Mouse (Mus musculus): ENCODE data around the gene Trit1. TPM values are rescaled to one million over a fixed set of nuclear protein-coding genes. Genes with fewer than 3 reads are reported as not detected.
"Not testable (repeated sequence)": the region's sequence is repeated elsewhere in the genome, so short reads cannot be mapped to it uniquely, and the experiment has no call there.

The Trit1 gene
- polyA plus RNA-seq, 1 experiment: 6.3 TPM

DNA sequence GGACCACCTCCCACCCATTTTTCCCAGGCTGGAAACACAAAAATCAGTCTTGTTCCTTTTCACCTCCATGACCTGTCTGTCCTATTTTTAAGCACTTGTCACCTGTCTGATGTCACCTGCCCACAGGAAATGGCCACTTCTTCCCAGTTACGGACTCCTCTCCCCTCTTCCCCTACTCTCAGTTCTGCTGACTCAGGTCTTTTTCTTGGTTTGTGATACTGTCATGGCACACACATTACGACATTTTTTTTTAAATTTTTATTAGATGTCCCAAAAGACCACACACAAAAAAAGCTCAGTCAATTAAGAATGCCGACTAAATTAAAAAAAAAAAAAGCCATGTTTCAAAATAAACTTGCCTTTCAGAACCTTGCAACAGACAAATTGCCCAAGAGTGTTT is 33.9 kb upstream of the Trit1 start:
- Histone ChIP-seq H3K4me3 (ENCODE audit: insufficient read depth, poor library complexity, severe bottlenecking) (no peak overlapping the region), H3K27me3 (ENCODE audit: control insufficient read depth, insufficient read depth, insufficient read length) (peaks cover 6% of the 10 kb centered on the region), H3ac (ENCODE audit: control insufficient read depth, insufficient read length, low read depth) (no peak overlapping the region), H3K36me3 (ENCODE audit: control insufficient read depth, insufficient read depth) (no peaks in the 10 kb centered on the region), H3K79me3 (ENCODE audit: low read depth) (no peaks in the 10 kb centered on the region), H3K79me2 (ENCODE audit: control insufficient read depth, insufficient read depth) (no peaks in the 10 kb centered on the region)
- TF ChIP-seq CTCF (IDR thresholded peaks at IDR 0.05; ENCODE audit: control insufficient read depth, insufficient read depth, insufficient read length) (no peak), CEBPB (IDR thresholded peaks at IDR 0.05; ENCODE audit: low read depth) (no peak), MAX (IDR thresholded peaks at IDR 0.05) (no peak), MYOG (IDR thresholded peaks at IDR 0.05; ENCODE audit: control insufficient read depth, extremely low read depth, insufficient read length) (no peak), USF1 (IDR thresholded peaks at IDR 0.05; ENCODE audit: low read depth) (no peak), FOSL1 (IDR thresholded peaks at IDR 0.05; ENCODE audit: insufficient read depth, low read length, poor library complexity, severe bottlenecking) (no peak), MYOD1 (IDR thresholded peaks at IDR 0.05; ENCODE audit: control insufficient read depth, insufficient read length, low read depth) (no peak)

DNA sequence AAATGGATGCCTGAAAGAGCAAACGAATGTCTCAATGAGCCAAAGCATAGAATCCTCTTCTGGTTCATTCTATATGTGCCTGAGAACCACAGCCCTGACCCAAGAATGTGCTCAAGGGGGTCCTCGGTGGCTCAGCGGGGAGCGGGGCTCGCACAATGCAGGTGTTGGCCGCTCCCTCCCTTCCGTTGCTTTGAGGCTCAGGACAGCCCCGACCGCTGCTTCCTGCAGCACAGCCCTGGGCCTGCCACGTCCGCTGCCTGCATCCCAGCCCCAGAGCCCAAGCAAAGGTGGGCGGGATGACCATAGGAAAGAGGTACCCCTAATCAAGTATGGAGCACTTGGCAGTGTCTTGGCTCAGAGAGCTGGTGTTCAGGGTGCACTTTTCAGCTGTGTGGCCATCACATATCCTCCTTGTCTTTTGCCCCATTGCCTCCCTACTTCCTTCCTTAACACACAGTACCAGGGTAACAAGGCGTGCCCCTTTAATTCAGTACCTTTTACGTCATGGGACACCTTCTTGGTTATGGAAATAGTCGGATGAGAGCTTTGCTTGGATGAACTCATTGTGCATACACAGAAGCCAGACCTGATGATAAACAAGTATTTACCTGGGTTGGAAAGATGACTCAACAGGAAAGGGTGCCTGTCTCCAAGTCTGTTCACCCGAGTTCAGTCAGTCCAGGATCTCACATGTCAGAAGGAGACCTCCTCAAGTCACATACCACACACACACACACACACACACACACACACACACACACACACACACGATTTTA is 32.7 kb upstream of the Trit1 start:
- Histone ChIP-seq H3K36me3 (ENCODE audit: control insufficient read depth, insufficient read depth) (no peaks in the 10 kb centered on the region), H3K27me3 (ENCODE audit: control insufficient read depth, insufficient read depth, insufficient read length) (peaks cover 6% of the 10 kb centered on the region), H3K79me3 (ENCODE audit: low read depth) (no peaks in the 10 kb centered on the region), H3ac (ENCODE audit: control insufficient read depth, insufficient read length, low read depth) (no peak overlapping the region), H3K4me3 (ENCODE audit: insufficient read depth, poor library complexity, severe bottlenecking) (no peak overlapping the region), H3K79me2 (ENCODE audit: control insufficient read depth, insufficient read depth) (no peaks in the 10 kb centered on the region)
- TF ChIP-seq FOSL1 (IDR thresholded peaks at IDR 0.05; ENCODE audit: insufficient read depth, low read length, poor library complexity, severe bottlenecking): no peak
- no peak for TF ChIP-seq CTCF (IDR thresholded peaks at IDR 0.05; ENCODE audit: control insufficient read depth, insufficient read depth, insufficient read length)
- no peak for TF ChIP-seq MYOD1 (IDR thresholded peaks at IDR 0.05; ENCODE audit: control insufficient read depth, insufficient read length, low read depth)
- TF ChIP-seq MYOG (IDR thresholded peaks at IDR 0.05; ENCODE audit: control insufficient read depth, extremely low read depth, insufficient read length): no peak
- no peak for TF ChIP-seq USF1 (IDR thresholded peaks at IDR 0.05; ENCODE audit: low read depth)
- TF ChIP-seq CEBPB (IDR thresholded peaks at IDR 0.05; ENCODE audit: low read depth): no peak
- TF ChIP-seq MAX (IDR thresholded peaks at IDR 0.05): no peak

DNA sequence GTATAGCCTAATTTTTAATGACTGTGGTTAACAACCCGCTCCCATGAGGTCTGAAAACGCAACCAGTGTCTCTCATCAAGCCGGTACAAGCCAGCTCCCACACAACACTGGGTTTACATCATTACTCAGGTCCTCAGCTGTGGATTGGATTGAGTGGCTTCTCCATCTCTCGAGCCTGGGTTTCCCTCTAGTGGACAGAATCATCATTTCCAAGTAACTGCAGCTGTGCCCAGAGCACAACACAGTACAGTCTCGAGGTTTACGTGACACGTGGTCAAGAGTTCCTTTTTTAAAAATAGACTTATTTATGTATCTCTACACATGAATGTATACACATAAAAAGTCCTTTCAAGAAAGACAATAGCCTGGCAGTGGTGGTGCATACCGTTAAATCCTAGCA is 31.3 kb upstream of the Trit1 start:
- no peaks in the 10 kb centered on the region for H3K36me3 ChIP-seq (ENCODE audit: control insufficient read depth, insufficient read depth)
- H3K79me2 ChIP-seq (ENCODE audit: control insufficient read depth, insufficient read depth): no peaks in the 10 kb centered on the region
- peaks cover 3% of the 10 kb centered on the region for H3K27me3 ChIP-seq (ENCODE audit: control insufficient read depth, insufficient read depth, insufficient read length)
- TF ChIP-seq MAX (IDR thresholded peaks at IDR 0.05) (no peak), MYOG (IDR thresholded peaks at IDR 0.05; ENCODE audit: control insufficient read depth, extremely low read depth, insufficient read length) (no peak), CTCF (IDR thresholded peaks at IDR 0.05; ENCODE audit: control insufficient read depth, insufficient read depth, insufficient read length) (peak; percentile 47), CEBPB (IDR thresholded peaks at IDR 0.05; ENCODE audit: low read depth) (no peak)
- H3ac ChIP-seq (ENCODE audit: control insufficient read depth, insufficient read length, low read depth): no peak overlapping the region
- H3K4me3 ChIP-seq (ENCODE audit: insufficient read depth, poor library complexity, severe bottlenecking): no peak overlapping the region
- H3K79me3 ChIP-seq (ENCODE audit: low read depth): no peaks in the 10 kb centered on the region

DNA sequence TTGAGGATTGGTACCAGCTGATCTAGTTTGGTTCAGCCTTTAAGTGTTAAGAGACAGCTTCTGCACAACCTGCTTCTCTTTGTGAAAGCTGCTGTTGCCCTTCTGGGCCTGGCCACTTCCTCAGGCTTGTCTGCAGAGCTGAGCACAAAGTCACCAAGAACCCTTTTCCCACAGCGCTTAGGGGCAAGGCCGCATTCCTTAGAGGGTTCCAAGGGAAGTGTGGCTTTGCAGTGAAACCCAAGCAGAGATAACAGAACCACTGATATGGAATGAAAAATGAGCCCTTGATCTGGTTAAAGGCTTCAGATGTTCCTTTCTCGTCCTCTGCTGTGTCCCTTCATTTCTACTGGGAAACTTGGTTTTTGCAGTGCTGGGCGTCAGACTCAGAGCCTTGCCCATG is 29.0 kb upstream of the Trit1 start:
- Histone ChIP-seq H3K79me3 (ENCODE audit: low read depth) (no peaks in the 10 kb centered on the region), H3ac (ENCODE audit: control insufficient read depth, insufficient read length, low read depth) (no peak overlapping the region), H3K27me3 (ENCODE audit: control insufficient read depth, insufficient read depth, insufficient read length) (peaks cover 3% of the 10 kb centered on the region), H3K79me2 (ENCODE audit: control insufficient read depth, insufficient read depth) (no peaks in the 10 kb centered on the region), H3K36me3 (ENCODE audit: control insufficient read depth, insufficient read depth) (no peaks in the 10 kb centered on the region), H3K4me3 (ENCODE audit: insufficient read depth, poor library complexity, severe bottlenecking) (no peak overlapping the region)
- TF ChIP-seq USF1 (IDR thresholded peaks at IDR 0.05; ENCODE audit: low read depth): no peak
- TF ChIP-seq MAX (IDR thresholded peaks at IDR 0.05): no peak
- no peak for TF ChIP-seq MYOD1 (IDR thresholded peaks at IDR 0.05; ENCODE audit: control insufficient read depth, insufficient read length, low read depth)
- TF ChIP-seq FOSL1 (IDR thresholded peaks at IDR 0.05; ENCODE audit: insufficient read depth, low read length, poor library complexity, severe bottlenecking): no peak
- no peak for TF ChIP-seq CEBPB (IDR thresholded peaks at IDR 0.05; ENCODE audit: low read depth)
- no peak for TF ChIP-seq CTCF (IDR thresholded peaks at IDR 0.05; ENCODE audit: control insufficient read depth, insufficient read depth, insufficient read length)
- no peak for TF ChIP-seq MYOG (IDR thresholded peaks at IDR 0.05; ENCODE audit: control insufficient read depth, extremely low read depth, insufficient read length)

DNA sequence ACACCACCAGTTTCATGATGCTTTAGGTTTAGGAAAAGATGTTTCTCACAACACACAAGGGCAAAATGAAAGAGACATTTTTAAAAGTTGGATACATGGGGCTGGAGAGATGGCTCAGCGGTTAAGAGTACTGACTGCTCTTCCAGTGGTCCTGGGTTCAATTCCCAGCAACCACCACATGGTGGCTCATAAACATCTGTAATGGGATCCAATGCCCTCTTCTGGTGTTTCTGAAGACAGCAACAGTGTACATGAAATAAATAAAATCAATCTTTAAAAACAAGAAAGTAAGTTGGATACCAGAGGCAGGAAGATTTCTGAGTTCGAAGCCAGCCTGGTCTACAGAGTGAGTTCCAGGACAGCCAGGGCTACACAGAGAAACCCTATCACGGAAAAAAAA is 28.4 kb upstream of the Trit1 start:
- H3K79me2 ChIP-seq (ENCODE audit: control insufficient read depth, insufficient read depth); H3K36me3 ChIP-seq (ENCODE audit: control insufficient read depth, insufficient read depth); H3K4me3 ChIP-seq (ENCODE audit: insufficient read depth, poor library complexity, severe bottlenecking); H3K79me3 ChIP-seq (ENCODE audit: low read depth); H3ac ChIP-seq (ENCODE audit: control insufficient read depth, insufficient read length, low read depth); H3K27me3 ChIP-seq (ENCODE audit: control insufficient read depth, insufficient read depth, insufficient read length): not testable (repeated sequence)

GRCm38 (mm10) chr4:122991177-122991576 is 25.2 kb upstream of the Trit1 start:
- H3K36me3 ChIP-seq (ENCODE audit: control insufficient read depth, insufficient read depth): no peaks in the 10 kb centered on the region
- no peaks in the 10 kb centered on the region for H3K79me3 ChIP-seq (ENCODE audit: low read depth)
- no peaks in the 10 kb centered on the region for H3K27me3 ChIP-seq (ENCODE audit: control insufficient read depth, insufficient read depth, insufficient read length)
- TF ChIP-seq MYOD1 (IDR thresholded peaks at IDR 0.05; ENCODE audit: control insufficient read depth, insufficient read length, low read depth) (no peak), CTCF (IDR thresholded peaks at IDR 0.05; ENCODE audit: control insufficient read depth, insufficient read depth, insufficient read length) (no peak), CEBPB (IDR thresholded peaks at IDR 0.05; ENCODE audit: low read depth) (no peak), USF1 (IDR thresholded peaks at IDR 0.05; ENCODE audit: low read depth) (no peak), MYOG (IDR thresholded peaks at IDR 0.05; ENCODE audit: control insufficient read depth, extremely low read depth, insufficient read length) (no peak), FOSL1 (IDR thresholded peaks at IDR 0.05; ENCODE audit: insufficient read depth, low read length, poor library complexity, severe bottlenecking) (no peak), MAX (IDR thresholded peaks at IDR 0.05) (no peak)
- H3K4me3 ChIP-seq (ENCODE audit: insufficient read depth, poor library complexity, severe bottlenecking): no peak overlapping the region
- H3ac ChIP-seq (ENCODE audit: control insufficient read depth, insufficient read length, low read depth): no peak overlapping the region
- no peaks in the 10 kb centered on the region for H3K79me2 ChIP-seq (ENCODE audit: control insufficient read depth, insufficient read depth)

All from C2C12 (cell line).